Mouse (Mus musculus): Measurements from ENCODE around the gene Mog. TPM values are rescaled to one million over a fixed set of nuclear protein-coding genes. Genes with fewer than 3 reads are reported as not detected.

Gene Mog
- polyA plus RNA-seq, 1 experiment from 2014 or later = 0.08 TPM

DNA sequence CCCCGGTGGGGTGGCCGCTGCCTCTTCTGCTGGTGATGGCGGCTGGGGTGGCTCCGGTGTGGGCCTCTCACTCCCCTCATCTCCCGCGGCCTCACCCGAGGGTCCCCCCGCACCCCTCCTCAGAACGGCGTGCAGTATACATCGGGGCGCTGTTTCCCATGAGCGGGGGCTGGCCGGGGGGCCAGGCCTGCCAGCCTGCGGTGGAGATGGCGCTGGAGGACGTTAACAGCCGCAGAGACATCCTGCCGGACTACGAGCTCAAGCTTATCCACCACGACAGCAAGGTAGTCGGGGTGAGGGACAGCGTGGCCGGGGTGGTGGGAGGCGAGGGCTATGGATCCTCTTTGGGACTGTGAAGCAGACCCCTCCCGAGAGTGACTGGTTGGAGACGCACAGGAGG is 27.7 kb upstream of the Mog start:
- peaks cover 43% of the 10 kb centered on the region for H3K4me1 ChIP-seq
- 2% methylated on average over 27 of the region's 27 CpGs for WGBS
- H3K4me3 ChIP-seq = peak overlapping the region; percentile 64
- peaks cover 29% of the 10 kb centered on the region for H3K27me3 ChIP-seq (ENCODE audit: low read depth, poor library complexity, severe bottlenecking)
- no peaks in the 10 kb centered on the region for H3K9me3 ChIP-seq (replicated peaks)
- no peak for DNase-seq (ENCODE audit: low spot score)
- H3K36me3 ChIP-seq = peaks cover 28% of the 10 kb centered on the region
- peak overlapping the region; percentile 81 for H3K27ac ChIP-seq

GRCm38 (mm10) chr17:37050399-37050798 is 27.2 kb upstream of the Mog start:
- H3K4me1 ChIP-seq = peaks cover 43% of the 10 kb centered on the region
- 2% methylated on average over 22 of the region's 22 CpGs for WGBS
- H3K36me3 ChIP-seq = peaks cover 23% of the 10 kb centered on the region
- no peaks in the 10 kb centered on the region for H3K9me3 ChIP-seq (replicated peaks)
- H3K27me3 ChIP-seq (ENCODE audit: low read depth, poor library complexity, severe bottlenecking) = peaks cover 29% of the 10 kb centered on the region
- H3K4me3 ChIP-seq = peak overlapping the region; percentile 64
- peak overlapping the region; percentile 81 for H3K27ac ChIP-seq
- peak; percentile 84 for DNase-seq (ENCODE audit: low spot score)

DNA sequence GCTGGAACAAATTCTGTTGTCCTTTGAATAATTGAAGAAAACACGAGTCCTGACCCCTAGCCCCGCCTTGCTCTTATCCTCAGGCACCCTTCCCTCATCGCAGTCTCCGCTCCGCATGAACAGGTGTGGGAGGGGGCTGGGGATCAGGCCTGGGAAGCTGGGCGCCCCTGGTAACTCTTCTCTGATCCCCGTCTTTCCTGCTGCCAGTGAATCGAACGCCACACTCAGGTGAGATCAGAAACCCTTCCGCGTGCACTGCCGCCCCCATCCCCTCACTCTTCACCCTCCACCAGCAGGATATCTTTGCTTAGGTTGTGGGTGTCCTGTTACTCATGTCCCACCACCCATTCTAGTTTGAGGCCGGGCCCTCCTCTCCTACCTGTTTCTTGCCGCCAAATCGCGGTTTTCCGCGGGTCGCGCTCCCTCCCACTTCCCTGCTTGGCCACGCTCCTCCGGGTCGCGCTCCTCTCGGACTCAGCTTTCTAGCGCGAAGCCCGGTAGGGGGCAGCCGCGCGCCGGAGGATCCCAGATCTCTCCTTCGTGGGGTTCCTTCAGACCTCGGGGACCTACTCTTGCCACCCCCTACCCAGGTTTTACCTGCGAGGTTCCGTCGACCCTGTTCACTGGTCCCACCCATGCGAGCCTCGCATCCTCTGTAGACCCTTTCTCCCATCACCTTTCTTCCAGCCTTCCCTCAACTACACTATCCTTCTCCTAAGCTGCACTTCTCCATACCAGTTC is 26.5 kb upstream of the Mog start:
- peak; percentile 82 for DNase-seq (ENCODE audit: low spot score)
- Histone ChIP-seq H3K27me3 (ENCODE audit: low read depth, poor library complexity, severe bottlenecking) (peaks cover 29% of the 10 kb centered on the region), H3K4me3 (peak overlapping the region; percentile 64), H3K27ac (peak overlapping the region; percentile 81; the same call in 1 of the 2 replicates), H3K36me3 (peaks cover 16% of the 10 kb centered on the region), H3K9me3 (replicated peaks) (no peaks in the 10 kb centered on the region), H3K4me1 (peaks cover 48% of the 10 kb centered on the region)
- WGBS = 2% methylated on average over 39 of the region's 39 CpGs

- H3K9me3 ChIP-seq (replicated peaks) = no peaks in the 10 kb centered on the region
- WGBS = 66% methylated on average over 7 of the region's 7 CpGs
- H3K27ac ChIP-seq = no peak overlapping the region
- peaks cover 48% of the 10 kb centered on the region for H3K4me1 ChIP-seq
- H3K4me3 ChIP-seq = no peak overlapping the region
- peaks cover 29% of the 10 kb centered on the region for H3K27me3 ChIP-seq (ENCODE audit: low read depth, poor library complexity, severe bottlenecking)
- H3K36me3 ChIP-seq = peaks cover 4% of the 10 kb centered on the region; the same call in 1 of the 2 replicates
- no peak for DNase-seq (ENCODE audit: low spot score)
These were observed 25.2 kb upstream of the Mog start for GRCm38 (mm10) chr17:37048383-37048782.

GRCm38 (mm10) chr17:37047981-37048380 is 24.8 kb upstream of the Mog start:
- H3K4me1 ChIP-seq = peaks cover 48% of the 10 kb centered on the region

GRCm38 (mm10) chr17:37047332-37047976 is 24.3 kb upstream of the Mog start:
- WGBS = 17% methylated on average over 19 of the region's 19 CpGs
- H3K4me1 ChIP-seq = peaks cover 48% of the 10 kb centered on the region
- H3K9me3 ChIP-seq (replicated peaks) = no peaks in the 10 kb centered on the region
- peaks cover 29% of the 10 kb centered on the region for H3K27me3 ChIP-seq (ENCODE audit: low read depth, poor library complexity, severe bottlenecking)
- no peak for DNase-seq (ENCODE audit: low spot score)
- H3K27ac ChIP-seq = no peak overlapping the region
- H3K4me3 ChIP-seq = peak overlapping the region; percentile 94
- H3K36me3 ChIP-seq = no peaks in the 10 kb centered on the region

More at GRCm38 (mm10) chr17:37047981-37048380, 24.8 kb upstream of the Mog start:
- no peak for DNase-seq (ENCODE audit: low spot score)
- Histone ChIP-seq H3K9me3 (replicated peaks) (no peaks in the 10 kb centered on the region), H3K36me3 (no peaks in the 10 kb centered on the region), H3K27ac (no peak overlapping the region), H3K27me3 (ENCODE audit: low read depth, poor library complexity, severe bottlenecking) (peaks cover 29% of the 10 kb centered on the region), H3K4me3 (no peak overlapping the region)
- WGBS = 39% methylated on average over 3 of the region's 3 CpGs

DNA sequence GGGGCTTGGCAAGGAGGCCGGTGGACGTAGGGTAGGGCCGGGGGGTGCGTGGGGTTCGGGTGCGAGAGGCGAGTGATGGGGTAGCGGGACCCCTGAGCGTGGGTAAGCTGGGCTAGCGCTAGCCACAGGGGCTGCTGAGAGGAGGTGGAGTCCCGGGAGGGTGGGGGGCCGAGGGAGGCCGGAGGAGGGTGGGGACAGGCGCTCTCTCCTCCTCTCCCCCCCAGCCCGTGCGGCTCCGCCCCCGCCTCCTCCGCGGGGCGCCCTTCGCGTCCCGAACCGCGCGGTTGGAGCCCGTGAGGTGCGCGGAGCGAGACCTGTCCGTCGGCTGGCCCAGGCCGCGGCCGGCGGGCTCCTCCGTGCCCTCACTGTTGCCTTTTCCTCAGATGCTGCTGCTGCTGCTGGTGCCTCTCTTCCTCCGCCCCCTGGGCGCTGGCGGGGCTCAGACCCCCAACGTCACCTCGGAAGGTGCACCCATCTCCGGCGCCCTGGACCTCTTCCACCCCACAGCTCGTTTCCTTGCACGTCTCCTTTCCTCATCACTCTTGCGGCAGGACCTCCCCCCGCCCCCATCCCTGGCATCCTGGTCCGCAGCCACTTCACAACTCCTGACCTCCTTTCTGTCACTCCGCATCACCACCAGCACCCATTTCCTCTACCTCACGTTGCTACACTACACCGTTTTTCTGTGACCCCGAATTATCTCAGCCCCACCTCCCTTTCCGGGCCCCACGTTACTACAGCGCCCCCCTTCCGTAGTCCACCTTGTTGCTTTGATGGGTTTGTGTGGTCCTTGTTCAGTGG is 23.3 kb upstream of the Mog start:
- WGBS = under 1% methylated on average over 48 of the region's 58 CpGs
- Histone ChIP-seq H3K27ac (peak overlapping the region; percentile 96), H3K9me3 (replicated peaks) (no peaks in the 10 kb centered on the region), H3K4me1 (peaks cover 48% of the 10 kb centered on the region), H3K36me3 (no peaks in the 10 kb centered on the region), H3K27me3 (ENCODE audit: low read depth, poor library complexity, severe bottlenecking) (peaks cover 29% of the 10 kb centered on the region), H3K4me3 (peak overlapping the region; percentile 94)
- peak; percentile 82 for DNase-seq (ENCODE audit: low spot score)

GRCm38 (mm10) chr17:37045611-37046311 is 22.6 kb upstream of the Mog start, which contains the start of gene Gabbr1:
Gene Gabbr1, plus strand, starts transcription at chr17:37045966.
- no peaks in the 10 kb centered on the region for H3K9me3 ChIP-seq (replicated peaks)
- DNase-seq (ENCODE audit: low spot score) = peak; percentile 89
- no peaks in the 10 kb centered on the region for H3K36me3 ChIP-seq
- peak within 1 kb of the TSS; percentile 96 for H3K27ac ChIP-seq
- WGBS = 1% methylated on average over 53 of the region's 55 CpGs
- peak within 1 kb of the TSS; percentile 94 for H3K4me3 ChIP-seq
- peaks cover 29% of the 10 kb centered on the region for H3K27me3 ChIP-seq (ENCODE audit: low read depth, poor library complexity, severe bottlenecking)
- H3K4me1 ChIP-seq = peaks cover 41% of the 10 kb centered on the region

- peaks cover 28% of the 10 kb centered on the region for H3K27me3 ChIP-seq (ENCODE audit: low read depth, poor library complexity, severe bottlenecking)
- peak overlapping the region; percentile 96; the same call in 1 of the 2 replicates for H3K27ac ChIP-seq
- 83% methylated on average over 7 of the region's 7 CpGs for WGBS
- no peak for DNase-seq (ENCODE audit: low spot score)
- peak overlapping the region; percentile 94 for H3K4me3 ChIP-seq
- no peaks in the 10 kb centered on the region for H3K9me3 ChIP-seq (replicated peaks)
- no peaks in the 10 kb centered on the region for H3K36me3 ChIP-seq
- H3K4me1 ChIP-seq = peaks cover 33% of the 10 kb centered on the region
These were observed 21.6 kb upstream of the Mog start for GRCm38 (mm10) chr17:37044651-37045244.

DNA sequence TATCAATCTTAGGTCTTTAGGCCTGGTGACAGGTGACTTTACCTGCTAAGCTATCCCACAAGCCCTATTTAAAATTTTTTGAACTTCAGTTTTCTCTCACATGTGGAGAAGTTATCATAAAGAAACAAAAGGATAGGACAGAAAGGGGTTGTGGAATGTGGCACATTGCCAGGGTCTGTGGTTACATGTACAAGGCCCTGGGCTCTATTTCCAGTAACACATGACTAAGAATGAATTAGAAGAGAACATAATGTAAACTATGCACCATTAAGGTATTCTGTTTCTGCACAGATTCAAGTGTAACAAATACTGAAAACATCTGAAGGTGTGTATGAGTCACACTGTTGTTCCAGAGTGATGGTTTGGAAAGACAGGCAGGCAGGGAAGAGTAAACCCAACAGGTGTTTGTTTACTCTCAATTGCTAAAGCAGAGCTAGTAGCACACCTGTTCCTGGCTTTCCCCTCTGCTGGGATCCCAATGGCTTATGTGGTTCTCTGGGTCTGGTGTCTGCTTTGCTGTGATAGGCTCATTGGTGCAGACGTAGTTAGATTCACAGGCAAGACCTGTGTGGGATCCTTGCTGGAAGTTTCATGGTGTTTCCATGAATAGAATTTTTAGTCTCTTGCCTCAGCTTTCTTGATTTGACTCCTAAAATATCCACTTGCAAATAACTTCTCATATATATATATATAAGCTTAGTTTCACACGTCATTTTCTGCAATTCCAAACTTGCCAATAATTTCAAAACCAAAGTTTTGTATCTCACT is 16.1 kb upstream of the Mog start:
- Histone ChIP-seq H3K36me3 (no peaks in the 10 kb centered on the region), H3K27ac (no peak overlapping the region), H3K4me3 (no peak overlapping the region), H3K27me3 (ENCODE audit: low read depth, poor library complexity, severe bottlenecking) (no peaks in the 10 kb centered on the region), H3K9me3 (replicated peaks) (no peaks in the 10 kb centered on the region), H3K4me1 (no peaks in the 10 kb centered on the region)
- no peak for DNase-seq (ENCODE audit: low spot score)
- WGBS = 79% methylated on average over 2 of the region's 2 CpGs

DNA sequence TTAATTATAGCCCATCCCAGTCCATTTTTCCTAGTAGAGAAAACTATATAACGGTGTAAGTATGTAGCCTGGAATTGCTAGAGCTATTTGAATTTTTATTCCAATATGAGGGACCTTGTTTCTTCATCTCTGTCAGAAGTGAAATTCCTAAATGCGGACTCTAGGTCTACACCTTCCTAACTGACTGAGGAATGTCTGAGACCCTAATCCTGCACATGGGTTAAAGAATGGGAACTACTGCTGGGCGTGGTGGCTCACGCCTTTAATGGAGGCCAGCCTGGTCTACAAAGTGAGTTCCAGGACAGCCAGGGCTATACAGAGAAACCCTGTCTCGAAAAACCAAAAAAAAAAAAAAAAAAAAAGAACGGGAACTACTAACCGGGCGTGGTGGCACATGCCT is 6.0 kb upstream of the Mog start:
- H3K4me1 ChIP-seq = peaks cover 4% of the 10 kb centered on the region; the same call in 1 of the 2 replicates
- peak overlapping the region; percentile 92 for H3K27ac ChIP-seq
- DNase-seq (ENCODE audit: low spot score) = no peak
- H3K27me3 ChIP-seq (ENCODE audit: low read depth, poor library complexity, severe bottlenecking) = no peaks in the 10 kb centered on the region
- WGBS = 82% methylated on average over 8 of the region's 8 CpGs
- no peaks in the 10 kb centered on the region for H3K36me3 ChIP-seq
- peak overlapping the region; percentile 48 for H3K4me3 ChIP-seq
- H3K9me3 ChIP-seq (replicated peaks) = no peaks in the 10 kb centered on the region
